Mouse (Mus musculus) embryo, embryonic 9.5 days (tissue): ENCODE data around the gene Gbf1.

ENCODE experiments used
- DNase-seq: peaks from one replicate; pipeline ENCODE4 v3.0.0-alpha.2; 2017; ENCODE audit errors: extremely low spot score

Gbf1 gene

GRCm38 (mm10) chr19:46302551-46302950 is 150.2 kb downstream of the Gbf1 start:
- no peak for DNase-seq

GRCm38 (mm10) chr19:46303251-46304215 is 151.2 kb downstream of the Gbf1 start:
- no peak for DNase-seq

DNA sequence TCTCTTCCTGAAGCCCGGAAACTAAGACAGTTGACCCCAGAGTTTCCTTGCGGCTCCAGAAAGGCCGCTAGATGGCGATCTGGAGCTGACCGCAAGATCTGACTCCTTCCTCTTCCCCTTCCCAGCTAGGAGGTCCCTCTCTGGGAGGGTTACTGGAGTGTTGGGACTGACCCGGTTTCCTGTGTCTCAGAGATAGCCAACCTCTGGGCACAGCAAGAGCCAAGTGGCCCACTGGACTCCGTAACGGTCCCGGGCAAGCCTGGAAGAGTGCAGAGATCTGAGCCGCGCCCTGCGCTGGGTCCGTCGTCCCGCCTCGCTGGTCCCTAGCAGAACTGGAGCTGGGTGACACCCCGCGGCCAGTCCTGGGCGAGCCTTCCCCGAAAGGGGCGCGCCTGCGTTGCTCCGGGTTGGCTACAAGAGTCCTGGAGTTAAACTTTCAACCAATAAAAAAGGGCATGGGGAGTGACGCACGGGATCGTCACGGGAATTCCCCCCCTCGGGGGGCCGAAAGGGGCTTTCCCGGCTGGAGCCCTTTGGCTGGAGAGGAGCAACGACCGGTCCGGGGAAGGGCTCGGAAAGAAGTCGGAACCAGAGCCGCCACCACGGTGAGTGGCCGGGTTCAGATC is 152.0 kb downstream of the Gbf1 start, which contains the start of gene Nfkb2:
Gene Nfkb2 (plus strand): TSS at position 105 of the 626 bp plus-strand sequence.
- DNase-seq = peak; percentile 94

GRCm38 (mm10) chr19:46304908-46305333 is 152.6 kb downstream of the Gbf1 start:
- DNase-seq = no peak

GRCm38 (mm10) chr19:46305432-46306267 is 153.3 kb downstream of the Gbf1 start:
- peak; percentile 90 for DNase-seq

DNA sequence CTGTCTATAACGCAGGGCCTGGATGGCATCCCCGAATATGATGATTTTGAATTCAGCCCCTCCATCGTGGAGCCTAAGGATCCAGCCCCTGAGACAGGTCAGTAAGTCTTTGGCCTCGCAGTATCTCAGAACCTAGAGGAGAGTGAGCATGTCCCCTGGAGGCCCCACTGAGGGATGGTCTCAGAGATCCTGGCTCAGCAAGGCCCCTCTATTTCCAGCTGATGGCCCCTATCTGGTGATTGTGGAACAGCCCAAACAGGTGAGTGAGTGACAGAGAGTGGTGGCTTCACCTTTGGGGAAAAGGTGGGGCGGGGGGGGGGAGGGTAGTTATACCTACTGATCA is 153.9 kb downstream of the Gbf1 start:
- no peak for DNase-seq

GRCm38 (mm10) chr19:46306751-46307289 is 154.5 kb downstream of the Gbf1 start:
- no peak for DNase-seq

GRCm38 (mm10) chr19:46307781-46308180 is 155.5 kb downstream of the Gbf1 start:
- DNase-seq = no peak

DNA sequence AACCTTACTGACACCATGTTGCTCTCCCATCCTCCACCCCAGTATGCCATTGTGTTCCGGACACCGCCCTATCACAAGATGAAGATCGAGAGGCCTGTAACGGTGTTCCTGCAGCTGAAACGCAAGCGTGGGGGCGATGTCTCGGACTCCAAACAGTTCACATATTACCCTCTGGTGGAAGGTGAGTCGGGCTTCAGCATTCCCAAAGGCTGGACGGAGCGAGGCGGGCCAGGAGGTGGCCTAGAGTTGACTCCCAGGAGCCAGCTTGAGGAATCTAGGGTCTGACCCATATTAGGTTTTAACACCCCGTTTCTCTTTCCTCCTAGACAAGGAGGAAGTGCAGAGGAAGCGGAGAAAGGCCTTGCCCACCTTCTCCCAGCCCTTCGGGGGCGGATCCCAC is 156.0 kb downstream of the Gbf1 start:
- no peak for DNase-seq

GRCm38 (mm10) chr19:46308706-46309435 is 156.6 kb downstream of the Gbf1 start:
- peak; percentile 86 for DNase-seq

GRCm38 (mm10) chr19:46309651-46310305 is 157.5 kb downstream of the Gbf1 start:
- DNase-seq = no peak

- DNase-seq = no peak
Measured at GRCm38 (mm10) chr19:46310312-46310865, 158.1 kb downstream of the Gbf1 start.

- no peak for DNase-seq
Measured at GRCm38 (mm10) chr19:46311341-46311740, 159.0 kb downstream of the Gbf1 start.

GRCm38 (mm10) chr19:46312566-46312965 is 160.3 kb downstream of the Gbf1 start:
- no peak for DNase-seq

DNA sequence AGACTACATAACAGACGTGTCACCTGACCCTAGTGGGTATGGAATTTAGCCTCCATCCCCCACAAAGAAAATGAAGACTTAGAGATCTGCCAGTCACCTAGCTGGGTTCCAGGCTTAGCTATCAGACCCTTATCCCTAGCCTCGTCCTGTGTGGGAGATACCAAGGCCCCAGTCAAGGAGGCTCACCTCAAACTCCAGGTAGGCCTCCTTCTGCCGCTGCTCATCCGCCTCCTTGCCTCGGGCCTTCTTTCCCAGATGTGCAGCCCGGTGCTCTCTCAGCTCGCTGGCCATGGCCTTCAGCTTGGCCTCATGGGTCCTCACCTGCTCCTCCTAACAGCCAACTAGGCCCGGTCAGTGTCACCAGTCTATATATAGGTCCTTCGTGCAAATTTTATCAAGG is 160.8 kb downstream of the Gbf1 start:
- DNase-seq = no peak

GRCm38 (mm10) chr19:46313591-46313990 is 161.3 kb downstream of the Gbf1 start:
- DNase-seq = no peak

DNA sequence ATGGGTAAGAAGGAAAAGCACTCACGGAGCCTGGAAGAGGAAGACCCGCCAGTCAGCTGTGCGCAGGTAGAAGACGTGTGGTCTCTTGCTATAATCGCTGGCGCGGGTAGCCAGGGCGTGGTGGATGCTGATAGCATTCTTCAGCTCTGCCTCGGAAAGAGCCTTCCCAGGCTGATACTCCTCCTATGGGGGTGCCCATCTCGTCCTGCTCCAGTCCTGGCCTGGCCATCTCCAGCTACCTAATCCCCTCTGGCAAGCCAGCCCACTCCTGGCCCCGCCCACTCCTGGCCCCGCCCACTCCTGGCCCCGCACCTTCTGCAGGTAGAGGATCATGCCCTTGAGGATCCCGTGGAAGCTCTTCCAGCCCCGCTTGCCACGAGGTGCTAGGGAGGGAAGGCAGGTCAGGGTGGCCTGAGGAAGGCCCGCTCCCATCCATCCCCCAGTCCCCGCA is 161.9 kb downstream of the Gbf1 start:
- DNase-seq = no peak

- DNase-seq = no peak
Measured at GRCm38 (mm10) chr19:46314872-46315742, 162.8 kb downstream of the Gbf1 start.
